Mouse (Mus musculus): ENCODE measurements around the gene Ssxb10. TPM values are rescaled to one million over a fixed set of nuclear protein-coding genes. Genes with fewer than 3 reads are reported as not detected.

Gene Ssxb10
- polyA plus RNA-seq (2015; fragmentation: Illumina TruSeq; extraction: RNeasy Lipid Tissue Mini Kit (QIAGEN cat#74804); ENCODE audit: insufficient read depth, low replicate concordance): not detected

GRCm38 (mm10) chrX:8327124-8327523 lies at the start of gene Ssxb10:
Gene Ssxb10 (plus strand): TSS chrX:8327424.

GRCm38 (mm10) chrX:8366678-8367077 lies 39.5 kb downstream of the Ssxb10 start, which contains the start of gene Ssxb9:
Gene Ssxb9 (plus strand): TSS chrX:8366978.

Other genes starting within 250 kb of the Ssxb10 start
- gene Was, start 236.9 kb upstream of the Ssxb10 start, polyA plus RNA-seq (2015; fragmentation: Illumina TruSeq; extraction: RNeasy Lipid Tissue Mini Kit (QIAGEN cat#74804); ENCODE audit: insufficient read depth, low replicate concordance): 85.1 TPM
- gene Wdr13, start 194.5 kb upstream of the Ssxb10 start, polyA plus RNA-seq (2015; fragmentation: Illumina TruSeq; extraction: RNeasy Lipid Tissue Mini Kit (QIAGEN cat#74804); ENCODE audit: insufficient read depth, low replicate concordance): 44.9 TPM
- 722 TPM for gene Rbm3, start 181.5 kb upstream of the Ssxb10 start, polyA plus RNA-seq (2015; fragmentation: Illumina TruSeq; extraction: RNeasy Lipid Tissue Mini Kit (QIAGEN cat#74804); ENCODE audit: insufficient read depth, low replicate concordance)
- 6.9 TPM for gene Tbc1d25, start 151.2 kb upstream of the Ssxb10 start, polyA plus RNA-seq (2015; fragmentation: Illumina TruSeq; extraction: RNeasy Lipid Tissue Mini Kit (QIAGEN cat#74804); ENCODE audit: insufficient read depth, low replicate concordance)
- gene Ebp, start 133.9 kb upstream of the Ssxb10 start, polyA plus RNA-seq (2015; fragmentation: Illumina TruSeq; extraction: RNeasy Lipid Tissue Mini Kit (QIAGEN cat#74804); ENCODE audit: insufficient read depth, low replicate concordance): 35.9 TPM
- 1.4 TPM for gene Porcn, start 120.9 kb upstream of the Ssxb10 start, polyA plus RNA-seq (2015; fragmentation: Illumina TruSeq; extraction: RNeasy Lipid Tissue Mini Kit (QIAGEN cat#74804); ENCODE audit: insufficient read depth, low replicate concordance)
- gene Ftsj1, start 75.0 kb upstream of the Ssxb10 start, polyA plus RNA-seq (2015; fragmentation: Illumina TruSeq; extraction: RNeasy Lipid Tissue Mini Kit (QIAGEN cat#74804); ENCODE audit: insufficient read depth, low replicate concordance): 15.5 TPM
- 3.4 TPM for gene Slc38a5, start 56.3 kb upstream of the Ssxb10 start, polyA plus RNA-seq (2015; fragmentation: Illumina TruSeq; extraction: RNeasy Lipid Tissue Mini Kit (QIAGEN cat#74804); ENCODE audit: insufficient read depth, low replicate concordance)
- gene Ssxb9, start 39.6 kb downstream of the Ssxb10 start, polyA plus RNA-seq (2015; fragmentation: Illumina TruSeq; extraction: RNeasy Lipid Tissue Mini Kit (QIAGEN cat#74804); ENCODE audit: insufficient read depth, low replicate concordance): not detected
- not detected for gene Ssxb1, start 85.9 kb downstream of the Ssxb10 start, polyA plus RNA-seq (2015; fragmentation: Illumina TruSeq; extraction: RNeasy Lipid Tissue Mini Kit (QIAGEN cat#74804); ENCODE audit: insufficient read depth, low replicate concordance)
- not detected for gene Ssxb2, start 134.3 kb downstream of the Ssxb10 start, polyA plus RNA-seq (2015; fragmentation: Illumina TruSeq; extraction: RNeasy Lipid Tissue Mini Kit (QIAGEN cat#74804); ENCODE audit: insufficient read depth, low replicate concordance)
- gene Gm14459, start 197.5 kb downstream of the Ssxb10 start, polyA plus RNA-seq (2015; fragmentation: Illumina TruSeq; extraction: RNeasy Lipid Tissue Mini Kit (QIAGEN cat#74804); ENCODE audit: insufficient read depth, low replicate concordance): not detected
- gene Ssxb6, start 220.8 kb downstream of the Ssxb10 start, polyA plus RNA-seq (2015; fragmentation: Illumina TruSeq; extraction: RNeasy Lipid Tissue Mini Kit (QIAGEN cat#74804); ENCODE audit: insufficient read depth, low replicate concordance): not detected

Measured in spleen, adult 10 weeks (tissue).